Mouse (Mus musculus): ENCODE data around the gene Med16. TPM values are rescaled to one million over a fixed set of nuclear protein-coding genes. Genes with fewer than 3 reads are reported as not detected.

Med16 gene
- polyA plus RNA-seq (2012; rRNA removed), result 47.8 and 59.6 TPM in 2 replicates

GRCm38 (mm10) chr10:79908167-79909091 is at the start of gene Med16:
Gene Med16, minus strand, starts transcription at chr10:79908923.

GRCm38 (mm10) chr10:79926491-79927323 is 18.0 kb upstream of the Med16 start, which contains the start of gene Arid3a:
Gene Arid3a, plus strand, starts transcription at chr10:79927043.

GRCm38 (mm10) chr10:79920958-79921535 is 12.3 kb upstream of the Med16 start, which contains the start of gene R3hdm4:
Gene R3hdm4, minus strand, starts transcription at chr10:79921208.

GRCm38 (mm10) chr10:79916808-79917531 is 8.2 kb upstream of the Med16 start, which contains the start of gene Kiss1r:
Gene Kiss1r, plus strand, starts transcription at chr10:79916971.

GRCm38 (mm10) chr10:79910556-79910955 is 1.8 kb upstream of the Med16 start, which contains the start of gene Gm26602:
Gene Gm26602, plus strand, starts transcription at chr10:79910856.

GRCm38 (mm10) chr10:79890670-79891069 is 18.1 kb downstream of the Med16 start, which contains the start of gene Cfd:
Gene Cfd, plus strand, starts transcription at chr10:79890853.

GRCm38 (mm10) chr10:79886054-79886453 is 22.7 kb downstream of the Med16 start, which contains the start of gene Elane:
Gene Elane, plus strand, starts transcription at chr10:79886247.

GRCm38 (mm10) chr10:79874290-79874862 is 34.3 kb downstream of the Med16 start, which contains the start of the genes Prtn3 and Plppr3:
Gene Prtn3, plus strand, starts transcription at chr10:79874476.
Gene Plppr3, minus strand, starts transcription at chr10:79874634.

GRCm38 (mm10) chr10:79853860-79854795 is 54.6 kb downstream of the Med16 start, which contains the start of gene Ptbp1:
Gene Ptbp1, plus strand, starts transcription at chr10:79854427.

Other genes with a start within 250 kb of the Med16 start
- 0.50 and 2.5 TPM in 2 replicates for gene Madcam1, start 244.4 kb downstream of the Med16 start, polyA plus RNA-seq (2012; rRNA removed)
- gene Tpgs1, start 239.6 kb downstream of the Med16 start, polyA plus RNA-seq (2012; rRNA removed), result 47.9 and 61.7 TPM in 2 replicates
- gene Cdc34, start 226.7 kb downstream of the Med16 start, polyA plus RNA-seq (2012; rRNA removed), result 177 and 195 TPM in 2 replicates
- 0.81 and 1.5 TPM in 2 replicates for gene Gzmm, start 219.9 kb downstream of the Med16 start, polyA plus RNA-seq (2012; rRNA removed)
- 332 and 473 TPM in 2 replicates for gene Bsg, start 204.4 kb downstream of the Med16 start, polyA plus RNA-seq (2012; rRNA removed)
- 1.0 and 1.2 TPM in 2 replicates for gene Hcn2, start 192.3 kb downstream of the Med16 start, polyA plus RNA-seq (2012; rRNA removed)
- 51.6 and 58.3 TPM in 2 replicates for gene Polrmt, start 162.3 kb downstream of the Med16 start, polyA plus RNA-seq (2012; rRNA removed)
- gene Fgf22, start 153.8 kb downstream of the Med16 start, polyA plus RNA-seq (2012; rRNA removed), result 0.08 and 0.26 TPM in 2 replicates
- 122 and 132 TPM in 2 replicates for gene Rnf126, start 142.0 kb downstream of the Med16 start, polyA plus RNA-seq (2012; rRNA removed)
- 1.00 and 2.3 TPM in 2 replicates for gene Fstl3, start 131.7 kb downstream of the Med16 start, polyA plus RNA-seq (2012; rRNA removed)
- gene Prss57, start 118.0 kb downstream of the Med16 start, polyA plus RNA-seq (2012; rRNA removed), result 0.08 and 0.16 TPM in 2 replicates
- 98.3 and 130 TPM in 2 replicates for gene Palm, start 115.4 kb downstream of the Med16 start, polyA plus RNA-seq (2012; rRNA removed)
- 0.64 and 0.96 TPM in 2 replicates for gene Misp, start 87.9 kb downstream of the Med16 start, polyA plus RNA-seq (2012; rRNA removed)
- 162 and 407 TPM in 2 replicates for gene Ptbp1, start 54.5 kb downstream of the Med16 start, polyA plus RNA-seq (2012; rRNA removed)
- 15.3 and 15.8 TPM in 2 replicates for gene Prtn3, start 34.4 kb downstream of the Med16 start, polyA plus RNA-seq (2012; rRNA removed)
- 256 and 339 TPM in 2 replicates for gene Plppr3, start 34.3 kb downstream of the Med16 start, polyA plus RNA-seq (2012; rRNA removed)
- gene Elane, start 22.7 kb downstream of the Med16 start, polyA plus RNA-seq (2012; rRNA removed), result 0.43 and 0.54 TPM in 2 replicates
- gene Cfd, start 18.1 kb downstream of the Med16 start, polyA plus RNA-seq (2012; rRNA removed), result 0.09 and 0.50 TPM in 2 replicates
- gene Gm26602, start 1.9 kb upstream of the Med16 start, polyA plus RNA-seq (2012; rRNA removed), result not detected in 2 replicates
- 1.2 and 1.3 TPM in 2 replicates for gene Kiss1r, start 8.0 kb upstream of the Med16 start, polyA plus RNA-seq (2012; rRNA removed)
- gene R3hdm4, start 12.3 kb upstream of the Med16 start, polyA plus RNA-seq (2012; rRNA removed), result 110 and 123 TPM in 2 replicates
- gene Arid3a, start 18.1 kb upstream of the Med16 start, polyA plus RNA-seq (2012; rRNA removed), result 11.1 and 12.1 TPM in 2 replicates
- gene Wdr18, start 51.2 kb upstream of the Med16 start, polyA plus RNA-seq (2012; rRNA removed), result 40.0 and 55.7 TPM in 2 replicates
- 0.28 and 0.39 TPM in 2 replicates for gene Grin3b, start 61.8 kb upstream of the Med16 start, polyA plus RNA-seq (2012; rRNA removed)
- 120 and 158 TPM in 2 replicates for gene Tmem259, start 75.4 kb upstream of the Med16 start, polyA plus RNA-seq (2012; rRNA removed)
- 66.5 and 128 TPM in 2 replicates for gene Cnn2, start 79.7 kb upstream of the Med16 start, polyA plus RNA-seq (2012; rRNA removed)
- gene Abca7, start 87.6 kb upstream of the Med16 start, polyA plus RNA-seq (2012; rRNA removed), result 7.7 and 7.9 TPM in 2 replicates
- 12.5 and 14.7 TPM in 2 replicates for gene Arhgap45, start 107.7 kb upstream of the Med16 start, polyA plus RNA-seq (2012; rRNA removed)
- gene Polr2e, start 130.9 kb upstream of the Med16 start, polyA plus RNA-seq (2012; rRNA removed), result 194 and 280 TPM in 2 replicates
- 416 and 440 TPM in 2 replicates for gene Gpx4, start 138.2 kb upstream of the Med16 start, polyA plus RNA-seq (2012; rRNA removed)
- gene Sbno2, start 196.6 kb upstream of the Med16 start, polyA plus RNA-seq (2012; rRNA removed), result 16.6 and 19.3 TPM in 2 replicates
- gene Stk11, start 206.9 kb upstream of the Med16 start, polyA plus RNA-seq (2012; rRNA removed), result 119 and 142 TPM in 2 replicates
- 329 and 334 TPM in 2 replicates for gene Atp5d, start 229.7 kb upstream of the Med16 start, polyA plus RNA-seq (2012; rRNA removed)
- gene Cbarp, start 231.9 kb upstream of the Med16 start, polyA plus RNA-seq (2012; rRNA removed), result 33.8 and 39.4 TPM in 2 replicates
- 171 and 228 TPM in 2 replicates for gene Midn, start 239.3 kb upstream of the Med16 start, polyA plus RNA-seq (2012; rRNA removed)